In the genomic region with DNA sequence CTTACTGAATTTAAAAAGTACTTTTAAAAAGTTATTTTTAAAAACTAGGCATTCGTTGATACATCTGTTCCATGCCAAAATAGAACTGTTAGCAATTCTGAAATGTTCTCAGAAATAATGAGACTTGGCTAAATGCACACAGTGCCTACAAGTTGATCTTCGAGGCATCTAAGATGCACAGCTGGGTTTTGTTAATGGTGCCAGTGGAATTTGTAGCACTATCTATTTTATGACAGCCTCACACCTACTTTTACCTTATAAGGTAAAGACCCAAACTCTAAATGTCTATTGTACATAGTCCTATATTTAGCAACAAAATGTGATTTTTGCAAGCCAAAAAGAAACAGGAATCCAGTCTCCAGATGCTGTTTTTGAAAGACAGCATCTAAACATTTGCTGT, we compare ENCODE assay signal across 30 mouse cellular contexts. TPM values are rescaled to one million over a fixed set of nuclear protein-coding genes. Genes with fewer than 3 reads are reported as not detected.
A peak's percentile ranks its signal among the peaks of the same experiment; 100 is the strongest.
DNase-seq lines count a peak whose midpoint lies in the region; ATAC-seq lines count a peak whose summit lies in the region.
"Had no signal": no experiment of that assay in that cellular context is flagged by ENCODE, and none has a peak within 500 bp of the region (broad histone marks: within the 10 kb centered on the region; RNA-seq: fewer than 3 reads in every experiment).

No protein-coding gene starts in this region.

- H3K9ac ChIP-seq in lung, embryonic 16.5 days (ENCODE audit: low read length), result no peak overlapping the region
- H3K9ac ChIP-seq: embryonic facial prominence, embryonic 13.5 days; forebrain, embryonic 13.5 days; heart, embryonic 13.5 days; hindbrain, embryonic 14.5 days had no signal

- H3K4me1 ChIP-seq in lung, embryonic 16.5 days (replicated peaks; ENCODE audit: control insufficient read depth, insufficient read depth, low read length), result no peaks in the 10 kb centered on the region
- H3K4me1 ChIP-seq: embryonic facial prominence, embryonic 10.5 days; embryonic facial prominence, embryonic 13.5 days; forebrain, embryonic 13.5 days; heart, embryonic 10.5 days; heart, embryonic 13.5 days had no signal

- H3K27me3 ChIP-seq in lung, embryonic 16.5 days (ENCODE audit: control insufficient read depth, insufficient read depth, low read depth, low read length), result no peaks in the 10 kb centered on the region
- H3K27me3 ChIP-seq: embryonic facial prominence, embryonic 13.5 days; forebrain, embryonic 13.5 days; heart, embryonic 13.5 days had no signal

- H3K36me3 ChIP-seq in lung, embryonic 16.5 days (ENCODE audit: control insufficient read depth, insufficient read depth, low read length), result no peaks in the 10 kb centered on the region
- H3K36me3 ChIP-seq: embryonic facial prominence, embryonic 10.5 days; embryonic facial prominence, embryonic 13.5 days; heart, embryonic 10.5 days; heart, embryonic 13.5 days had no signal

- no peak overlapping the region for H3K4me3 ChIP-seq in lung, embryonic 16.5 days (ENCODE audit: low read length)
- H3K4me3 ChIP-seq: embryonic facial prominence, embryonic 10.5 days; embryonic facial prominence, embryonic 13.5 days; erythroblast, embryonic 14.5 days; forebrain, embryonic 13.5 days; heart, adult 2 months; heart, embryonic 10.5 days; heart, embryonic 13.5 days had no signal

- DNase-seq in layer of hippocampus, adult 9-11 months, result peak; percentile 21
- DNase-seq in layer of hippocampus, adult 18-20 months (ENCODE audit: low spot score in 2 of 2), result no peak
- DNase-seq in lung, adult 18-20 months, result no peak
- DNase-seq in brain, adult 2 months (ENCODE audit: low read depth, low spot score), result peak; percentile 39
- peak; percentile 42 for DNase-seq in telencephalon, adult 2 months (ENCODE audit: low read depth, low spot score)
- DNase-seq: adrenal gland, adult 2 months; adrenal gland, postnatal 14 days; cerebellum, adult 11-12 months; cerebellum, adult 8-10 months; cerebellum, postnatal 10 days; cerebellum, postnatal 36 days; embryo, embryonic 11 days; gastrocnemius, postnatal 10 days; gastrocnemius, postnatal 36 days; heart, adult 2 months; heart, postnatal 14 days; heart, postnatal 4 days had no signal

- H3K27ac ChIP-seq in lung, embryonic 16.5 days (ENCODE audit: low read length), result peak overlapping the region; percentile 76
- H3K27ac ChIP-seq: embryonic facial prominence, embryonic 10.5 days; embryonic facial prominence, embryonic 13.5 days; forebrain, embryonic 13.5 days; heart, adult 2 months; heart, embryonic 10.5 days; heart, embryonic 13.5 days; hindbrain, embryonic 14.5 days; hindbrain, postnatal 0 days had no signal

- 41% methylated on average over 2 of the region's 2 CpGs for WGBS in lung, embryonic 16.5 days

- ATAC-seq in lung, embryonic 16.5 days (ENCODE audit: low read depth), result peak; percentile 93
- ATAC-seq: CD4-positive, CD25-positive, alpha-beta regulatory T cell, adult 4 months; forebrain, embryonic 13.5 days; forebrain, embryonic 16.5 days; hindbrain, postnatal 0 days had no signal

- H3K4me2 ChIP-seq in lung, embryonic 16.5 days (ENCODE audit: low read depth, low read length), result no peak overlapping the region
- H3K4me2 ChIP-seq: embryonic facial prominence, embryonic 13.5 days; forebrain, embryonic 13.5 days; heart, embryonic 13.5 days; hindbrain, embryonic 14.5 days had no signal

- no peaks in the 10 kb centered on the region for H3K9me3 ChIP-seq in lung, embryonic 16.5 days (ENCODE audit: control insufficient read depth, low read length)
- H3K9me3 ChIP-seq: embryonic facial prominence, embryonic 10.5 days; embryonic facial prominence, embryonic 13.5 days; forebrain, embryonic 13.5 days; heart, embryonic 10.5 days; heart, embryonic 13.5 days had no signal

RNA-seq across cellular contexts. Expression of gene Ednrb, which starts 21.0 kb away (rescaled TPM):
- 10 to 100 TPM; 32.0 to 36.1 TPM for total RNA-seq in layer of hippocampus, adult 18-20 months (2021)
- polyA plus RNA-seq in lung, embryonic 16.5 days (2015; fragmentation: Nextera tagmentation; extraction: Ambion mirVana), result 170 and 172 TPM in 2 replicates
- total RNA-seq: MEL had no signal
- polyA plus RNA-seq: C2C12 had no signal

Comparison
In these comparisons a context has a peak if more than half of its experiments do, and no peak if none do; other contexts are left out.
1. DNase-seq: peak in layer of hippocampus, adult 9-11 months (single experiment), brain, adult 2 months (single experiment) and telencephalon, adult 2 months (single experiment); none in layer of hippocampus, adult 18-20 months (0 of 2) and lung, adult 18-20 months (0 of 2).